Mouse (Mus musculus) right cerebral cortex, postnatal 4 days (tissue): ENCODE results near the gene Smg8.

ENCODE experiments used
- DNase-seq: peaks from one replicate; pipeline ENCODE4 v3.0.0-alpha.2; 2022

The Smg8 gene

DNA sequence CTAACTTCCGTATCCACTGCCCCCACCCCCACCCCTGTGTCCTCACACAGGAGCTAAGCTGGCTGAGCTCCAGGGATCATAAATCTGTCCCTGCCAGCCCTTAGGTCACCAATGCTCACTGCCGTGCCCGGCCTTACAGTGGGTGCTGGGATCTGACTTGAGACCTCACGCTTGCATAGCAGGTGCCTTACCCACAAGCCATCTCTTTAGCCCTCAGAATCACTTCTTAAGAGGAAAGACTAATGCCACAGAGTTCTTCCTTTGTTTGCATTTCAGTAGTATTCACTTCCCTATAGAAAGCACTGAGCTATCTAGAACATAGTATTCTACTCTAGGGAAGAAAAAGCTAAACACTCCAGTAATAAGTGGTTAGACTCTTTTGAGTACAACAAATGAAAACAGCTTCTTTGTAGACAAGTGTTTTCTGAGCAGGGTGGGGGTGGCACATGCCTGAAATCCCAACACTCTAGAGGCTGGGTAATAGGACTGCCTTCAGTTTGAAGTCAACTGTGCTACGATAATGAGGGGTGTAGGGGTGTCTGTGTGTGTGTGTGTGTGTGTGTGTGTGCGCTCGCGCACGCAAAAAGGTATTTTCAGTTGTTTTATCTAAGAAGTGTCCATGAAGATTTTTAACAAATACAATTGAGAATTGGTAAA, 47.1 kb downstream of the Smg8 start:
- no peak for DNase-seq

DNA sequence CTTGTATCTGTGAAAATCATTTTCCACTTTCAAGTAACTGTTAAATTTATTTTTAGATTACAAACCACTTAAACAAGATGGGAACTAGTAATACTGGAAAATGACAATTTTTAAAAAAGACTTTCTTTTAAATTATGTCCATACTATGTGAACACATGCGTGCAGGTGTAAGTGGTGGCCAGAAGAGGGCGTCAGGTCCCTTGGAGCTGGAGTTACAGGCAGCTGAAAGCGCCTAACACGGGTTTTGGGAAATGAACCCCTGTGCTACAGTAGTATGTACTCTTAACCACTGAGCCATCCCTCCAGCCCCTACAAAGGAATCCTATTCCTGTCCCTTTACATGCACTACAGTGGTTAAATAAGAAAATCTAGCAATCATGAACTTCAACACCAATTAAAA, 50.4 kb downstream of the Smg8 start:
- DNase-seq = no peak

DNA sequence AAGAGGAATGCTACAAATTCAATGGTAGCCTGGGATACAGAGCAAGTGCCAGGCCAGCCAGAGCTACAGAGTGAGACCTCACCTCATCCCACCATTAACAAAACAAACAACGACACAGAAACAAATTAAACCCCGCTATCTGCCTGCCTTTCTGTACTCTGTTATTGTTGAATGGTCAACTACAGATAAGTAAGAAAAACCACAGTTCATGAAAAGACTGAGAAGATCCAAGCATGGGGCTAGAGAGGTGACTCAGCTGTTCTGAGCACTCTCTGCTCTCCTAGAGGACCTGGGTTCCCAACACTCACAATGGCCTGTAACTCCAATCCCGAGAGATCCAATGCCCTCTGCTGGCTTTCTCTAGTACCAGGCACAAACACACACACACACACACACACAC, 58.4 kb downstream of the Smg8 start:
- DNase-seq = no peak
